Mouse (Mus musculus) embryonic facial prominence, embryonic 11.5 days (tissue): Measurements from ENCODE around the gene P4ha2. TPM values are rescaled to one million over a fixed set of nuclear protein-coding genes. Genes with fewer than 3 reads are reported as not detected.

Source experiments
- ATAC-seq: fragments of 200-750 bp; cut with Nextera tagmentation; replicated peaks from 2 replicates; pipeline ENCODE4 v1.8.0; 2017; ENCODE audit warnings: low read depth; ENCODE audit not compliant: insufficient number of reproducible peaks, low FRiP score, low TSS enrichment
- DNase-seq: peaks from one replicate; pipeline ENCODE4 v3.0.0-alpha.2; 2015; ENCODE audit warnings: low spot score
- H3K27ac ChIP-seq: fragments of 300-500 bp; sonication (generic); replicated peaks from 2 replicates; pipeline ENCODE4 v1.5.1; 2014; ENCODE audit warnings: mild to moderate bottlenecking, low read depth, low read length, control low read depth
- H3K27me3 ChIP-seq: fragments of 300-500 bp; sonication (generic); 2 replicates; pipeline ENCODE4 v1.6.1; 2014; ENCODE audit warnings: mild to moderate bottlenecking, low read length, moderate library complexity, mixed read lengths; ENCODE audit not compliant: control insufficient read depth, insufficient read depth
- H3K36me3 ChIP-seq: fragments of 300-500 bp; sonication (generic); replicated peaks from 2 replicates; pipeline ENCODE4 v1.6.1; 2014; ENCODE audit warnings: low read depth, mild to moderate bottlenecking, low read length, moderate library complexity, mixed read lengths; ENCODE audit not compliant: control insufficient read depth, insufficient read depth
- H3K4me1 ChIP-seq: fragments of 300-500 bp; sonication (generic); 2 replicates; pipeline ENCODE4 v1.6.1; 2014; ENCODE audit warnings: low read length, mixed read lengths; ENCODE audit not compliant: control insufficient read depth, insufficient read depth
- H3K4me2 ChIP-seq: fragments of 300-500 bp; sonication (generic); 2 replicates; pipeline ENCODE4 v1.6.1; 2014; ENCODE audit warnings: low read depth, mild to moderate bottlenecking, control low read depth, low read length, moderate library complexity
- H3K4me3 ChIP-seq: fragments of 300-500 bp; sonication (generic); 2 replicates; pipeline ENCODE4 v1.5.1; 2014; ENCODE audit warnings: low read depth, low read length, control low read depth
- H3K9ac ChIP-seq: fragments of 300-500 bp; sonication (generic); replicated peaks from 2 replicates; pipeline ENCODE4 v1.6.1; 2014; ENCODE audit warnings: mild to moderate bottlenecking, control low read depth, low read length
- H3K9me3 ChIP-seq: fragments of 300-500 bp; sonication (generic); replicated peaks from 2 replicates; pipeline ENCODE4 v1.6.1; 2016; ENCODE audit warnings: mild to moderate bottlenecking, low read length, inconsistent platforms, mixed read lengths; ENCODE audit not compliant: control insufficient read depth
- WGBS: fragments of 180-500 bp; shearing (Covaris S2); extraction: QIAGEN DNeasy Blood & Tissue Kit; methylation state at CpG from one replicate; pipeline ENCODE4 v1.1.7; 2014; 5-methylcytosine and 5-hydroxymethylcytosine counted together
- polyA plus RNA-seq: library from polyadenylated mRNA; unstranded; fragments of >200 nt; fragmentation: Nextera tagmentation; extraction: Ambion mirVana; gene quantifications from 2 replicates; pipeline ENCODE4 v1.2.1, GENCODE M21; 2014

P4ha2 gene
- polyA plus RNA-seq, 1 experiment from 2014 or later, result 42.8 TPM

- H3K9me3 ChIP-seq, result no peaks in the 10 kb centered on the region
- H3K36me3 ChIP-seq, result no peaks in the 10 kb centered on the region
- H3K4me3 ChIP-seq, result no peak overlapping the region
- no peaks in the 10 kb centered on the region; the same call in 1 of the 2 replicates for H3K4me1 ChIP-seq
- DNase-seq, result no peak
- H3K27me3 ChIP-seq, result no peaks in the 10 kb centered on the region
- no peak for ATAC-seq
- no peak overlapping the region for H3K27ac ChIP-seq
- no peak overlapping the region for H3K9ac ChIP-seq
- 81% methylated on average over 5 of the region's 5 CpGs for WGBS
- H3K4me2 ChIP-seq, result no peak overlapping the region; the same call in 1 of the 2 replicates
These were observed 28.0 kb upstream of the P4ha2 start for GRCm38 (mm10) chr11:54071726-54072445.

GRCm38 (mm10) chr11:54073291-54073690 is 26.6 kb upstream of the P4ha2 start:
- no peaks in the 10 kb centered on the region for H3K27me3 ChIP-seq
- no peaks in the 10 kb centered on the region for H3K9me3 ChIP-seq
- no peak for ATAC-seq
- no peak overlapping the region for H3K27ac ChIP-seq
- WGBS, result 42% methylated on average over 4 of the region's 4 CpGs
- H3K9ac ChIP-seq, result no peak overlapping the region
- H3K36me3 ChIP-seq, result no peaks in the 10 kb centered on the region
- DNase-seq, result no peak
- no peaks in the 10 kb centered on the region for H3K4me1 ChIP-seq
- no peak overlapping the region for H3K4me2 ChIP-seq
- H3K4me3 ChIP-seq, result no peak overlapping the region

- H3K4me2 ChIP-seq, result no peak overlapping the region
- no peaks in the 10 kb centered on the region for H3K27me3 ChIP-seq
- DNase-seq (no peak), ATAC-seq (no peak)
- 78% methylated on average over 6 of the region's 6 CpGs for WGBS
- no peaks in the 10 kb centered on the region for H3K36me3 ChIP-seq
- H3K9me3 ChIP-seq, result no peaks in the 10 kb centered on the region
- H3K4me1 ChIP-seq, result no peaks in the 10 kb centered on the region
- H3K4me3 ChIP-seq, result no peak overlapping the region
- no peak overlapping the region for H3K27ac ChIP-seq
- H3K9ac ChIP-seq, result no peak overlapping the region
These were observed 24.5 kb upstream of the P4ha2 start for GRCm38 (mm10) chr11:54075353-54075752.

GRCm38 (mm10) chr11:54076101-54076500 is 23.8 kb upstream of the P4ha2 start:
- H3K27ac ChIP-seq, result no peak overlapping the region
- no peaks in the 10 kb centered on the region for H3K36me3 ChIP-seq
- no peak for ATAC-seq
- H3K4me3 ChIP-seq, result no peak overlapping the region
- no peak for DNase-seq
- H3K4me2 ChIP-seq, result no peak overlapping the region
- H3K27me3 ChIP-seq, result no peaks in the 10 kb centered on the region
- H3K9me3 ChIP-seq, result no peaks in the 10 kb centered on the region
- WGBS, result 76% methylated on average over 1 of the region's 1 CpGs
- no peaks in the 10 kb centered on the region for H3K4me1 ChIP-seq
- H3K9ac ChIP-seq, result no peak overlapping the region

GRCm38 (mm10) chr11:54080435-54080834 is 19.5 kb upstream of the P4ha2 start:
- ATAC-seq (no peak), DNase-seq (no peak)
- Histone ChIP-seq H3K9me3 (no peaks in the 10 kb centered on the region), H3K4me3 (no peak overlapping the region), H3K27me3 (no peaks in the 10 kb centered on the region), H3K9ac (no peak overlapping the region), H3K27ac (no peak overlapping the region), H3K36me3 (no peaks in the 10 kb centered on the region), H3K4me2 (no peak overlapping the region), H3K4me1 (no peaks in the 10 kb centered on the region)
- WGBS, result 36% methylated on average over 7 of the region's 7 CpGs

GRCm38 (mm10) chr11:54082725-54083124 is 17.2 kb upstream of the P4ha2 start:
- no peak overlapping the region for H3K27ac ChIP-seq
- no peaks in the 10 kb centered on the region for H3K27me3 ChIP-seq
- H3K9ac ChIP-seq, result no peak overlapping the region
- no peak for DNase-seq
- whole genome bisulfite sequencing, result 92% methylated on average over 5 of the region's 5 CpGs
- H3K4me3 ChIP-seq, result no peak overlapping the region
- no peaks in the 10 kb centered on the region for H3K9me3 ChIP-seq
- ATAC-seq, result no peak
- no peak overlapping the region for H3K4me2 ChIP-seq
- no peaks in the 10 kb centered on the region for H3K36me3 ChIP-seq
- no peaks in the 10 kb centered on the region for H3K4me1 ChIP-seq

- Histone ChIP-seq H3K9me3 (no peaks in the 10 kb centered on the region), H3K36me3 (no peaks in the 10 kb centered on the region), H3K4me3 (no peak overlapping the region), H3K9ac (no peak overlapping the region), H3K4me2 (no peak overlapping the region), H3K4me1 (no peaks in the 10 kb centered on the region), H3K27me3 (no peaks in the 10 kb centered on the region), H3K27ac (no peak overlapping the region)
- no peak for ATAC-seq
- no peak for DNase-seq
- WGBS, result 93% methylated on average over 1 of the region's 1 CpGs
These were observed 14.9 kb upstream of the P4ha2 start for GRCm38 (mm10) chr11:54084976-54085375.

GRCm38 (mm10) chr11:54085816-54086215 is 14.1 kb upstream of the P4ha2 start:
- Histone ChIP-seq H3K27ac (no peak overlapping the region), H3K36me3 (no peaks in the 10 kb centered on the region), H3K9ac (no peak overlapping the region), H3K4me1 (no peaks in the 10 kb centered on the region), H3K9me3 (no peaks in the 10 kb centered on the region), H3K4me3 (no peak overlapping the region), H3K4me2 (no peak overlapping the region), H3K27me3 (no peaks in the 10 kb centered on the region)
- WGBS, result 63% methylated on average over 5 of the region's 5 CpGs
- DNase-seq (no peak), ATAC-seq (no peak)
